Mouse (Mus musculus) G1E (cell line): ENCODE results near the gene Snap91. TPM values are rescaled to one million over a fixed set of nuclear protein-coding genes. Genes with fewer than 3 reads are reported as not detected.

Source experiments
- ATAC-seq: 2 replicates; pipeline ENCODE4 v1.8.0; 2016; ENCODE audit warnings: mild to moderate bottlenecking; ENCODE audit not compliant: insufficient number of reproducible peaks, poor library complexity, low FRiP score, severe bottlenecking; ENCODE audit errors: extremely low read depth
- DNase-seq: peaks from one replicate; pipeline ENCODE4 v3.0.0; 2012; ENCODE audit warnings: low spot score
- H3K27me3 ChIP-seq: 2 replicates; pipeline ENCODE4 v1.6.1; 2012; ENCODE audit warnings: mild to moderate bottlenecking, low read length, inconsistent platforms; ENCODE audit not compliant: insufficient read depth
- H3K36me3 ChIP-seq: replicated peaks from 2 replicates; pipeline ENCODE3; 2012; ENCODE audit warnings: mild to moderate bottlenecking, inconsistent platforms
- H3K4me1 ChIP-seq: 2 replicates; pipeline ENCODE4 v1.6.1; 2012; ENCODE audit warnings: low read depth, low read length, inconsistent platforms, mixed read lengths; ENCODE audit not compliant: insufficient read depth
- H3K4me3 ChIP-seq: 2 replicates; pipeline ENCODE4 v1.5.1; 2012; ENCODE audit warnings: low read depth, mild to moderate bottlenecking, inconsistent platforms, low read length, moderate library complexity, mixed read lengths
- H3K9me3 ChIP-seq: replicated peaks from 2 replicates; pipeline ENCODE4 v1.6.1; 2012; ENCODE audit warnings: inconsistent platforms
- CTCF ChIP-seq: IDR thresholded peaks from 2 replicates; pipeline ENCODE4 v1.5.1; 2012; ENCODE audit warnings: low read depth, low read length, inconsistent platforms, mixed read lengths
- GATA1 ChIP-seq: IDR thresholded peaks from 2 replicates; pipeline ENCODE4 v1.6.1; 2012; ENCODE audit warnings: borderline replicate concordance, low read length, inconsistent platforms, mixed read lengths
- GATA2 ChIP-seq: IDR thresholded peaks from 2 replicates; pipeline ENCODE4 v1.6.1; 2012; ENCODE audit warnings: low read depth, low read length, inconsistent platforms, borderline replicate concordance
- POLR2AphosphoS5 ChIP-seq: IDR thresholded peaks from 2 replicates; pipeline ENCODE4 v1.6.1; 2012; ENCODE audit warnings: low read depth, low read length, inconsistent platforms; ENCODE audit not compliant: insufficient replicate concordance
- TAL1 ChIP-seq: conservative IDR thresholded peaks from 2 replicates; pipeline ENCODE4 v1.6.1; 2012; ENCODE audit warnings: low read depth, low read length, inconsistent platforms, mixed read lengths
- polyA plus RNA-seq: library from polyadenylated mRNA; stranded (reverse); fragments of >175 nt; gene quantifications from 2 replicates; pipeline ENCODE4 v1.2.3, GENCODE M21; 2012
- total RNA-seq, 2 experiments: library from RNA; stranded (forward) in 1 of 2; stranded (reverse) in 1 of 2; fragments of 200-1000 nt in 1 of 2; fragments of >200 nt in 1 of 2; fragmentation: Nextera tagmentation in 1 of 2; gene quantifications; 2 replicates each; pipeline ENCODE4 v1.2.3; 2014 to 2017

Snap91 gene
- total and polyA plus RNA-seq, 3 experiments = 0.05 TPM; not detected in 2

GRCm38 (mm10) chr9:86734357-86734756, 146.1 kb downstream of the Snap91 start:
- Histone ChIP-seq H3K4me1 (no peaks in the 10 kb centered on the region), H3K36me3 (no peaks in the 10 kb centered on the region), H3K9me3 (no peaks in the 10 kb centered on the region), H3K27me3 (0 out of 2 replicates have a peak, but pooled peaks cover 3% of the 10 kb centered on the region), H3K4me3 (no peak overlapping the region)
- TF ChIP-seq GATA1 (no peak), POLR2AphosphoS5 (no peak), CTCF (no peak), GATA2 (no peak), TAL1 (no peak)
- ATAC-seq (no peak), DNase-seq (no peak)

GRCm38 (mm10) chr9:86729811-86730210, 150.6 kb downstream of the Snap91 start:
- no peaks in the 10 kb centered on the region for H3K9me3 ChIP-seq
- no peak for TF ChIP-seq GATA1
- no peak for TF ChIP-seq POLR2AphosphoS5
- no peak for TF ChIP-seq TAL1
- no peak for TF ChIP-seq GATA2
- no peak for TF ChIP-seq CTCF
- H3K36me3 ChIP-seq = no peaks in the 10 kb centered on the region
- DNase-seq (no peak), ATAC-seq (no peak)
- H3K27me3 ChIP-seq = no peaks in the 10 kb centered on the region
- no peak overlapping the region for H3K4me3 ChIP-seq
- H3K4me1 ChIP-seq = no peaks in the 10 kb centered on the region

- ATAC-seq (no peak), DNase-seq (no peak)
- Histone ChIP-seq H3K4me1 (no peaks in the 10 kb centered on the region), H3K9me3 (no peaks in the 10 kb centered on the region), H3K27me3 (no peaks in the 10 kb centered on the region), H3K36me3 (no peaks in the 10 kb centered on the region), H3K4me3 (no peak overlapping the region)
- TF ChIP-seq GATA2 (no peak), TAL1 (no peak), GATA1 (no peak), POLR2AphosphoS5 (no peak), CTCF (no peak)
Measured at GRCm38 (mm10) chr9:86729084-86729483, 151.4 kb downstream of the Snap91 start.

- ATAC-seq (no peak), DNase-seq (no peak)
- no peaks in the 10 kb centered on the region for H3K27me3 ChIP-seq
- H3K9me3 ChIP-seq = no peaks in the 10 kb centered on the region
- no peaks in the 10 kb centered on the region for H3K36me3 ChIP-seq
- no peak for TF ChIP-seq TAL1
- no peak for TF ChIP-seq GATA1
- TF ChIP-seq CTCF = no peak
- TF ChIP-seq POLR2AphosphoS5 = no peak
- TF ChIP-seq GATA2 = no peak
- H3K4me3 ChIP-seq = no peak overlapping the region
- H3K4me1 ChIP-seq = no peaks in the 10 kb centered on the region
Measured at GRCm38 (mm10) chr9:86728214-86728814, 152.1 kb downstream of the Snap91 start.

GRCm38 (mm10) chr9:86726381-86726720, 154.1 kb downstream of the Snap91 start:
- Histone ChIP-seq H3K9me3 (no peaks in the 10 kb centered on the region), H3K36me3 (no peaks in the 10 kb centered on the region), H3K4me3 (no peak overlapping the region), H3K27me3 (no peaks in the 10 kb centered on the region), H3K4me1 (no peaks in the 10 kb centered on the region)
- DNase-seq (no peak), ATAC-seq (no peak)
- TF ChIP-seq CTCF (no peak), POLR2AphosphoS5 (no peak), TAL1 (no peak)

GRCm38 (mm10) chr9:86725604-86726380, 154.7 kb downstream of the Snap91 start:
- no peaks in the 10 kb centered on the region for H3K4me1 ChIP-seq
- no peak for DNase-seq
- no peak for TF ChIP-seq GATA2
- TF ChIP-seq GATA1 = no peak
- TF ChIP-seq CTCF = no peak
- TF ChIP-seq POLR2AphosphoS5 = no peak
- no peak for TF ChIP-seq TAL1
- no peak for ATAC-seq
- no peaks in the 10 kb centered on the region for H3K9me3 ChIP-seq
- H3K4me3 ChIP-seq = no peak overlapping the region
- H3K36me3 ChIP-seq = no peaks in the 10 kb centered on the region
- H3K27me3 ChIP-seq = no peaks in the 10 kb centered on the region
